Mouse (Mus musculus) adrenal gland, postnatal 25 days (tissue): Measurements from ENCODE around the gene Vps8. TPM values are rescaled to one million over a fixed set of nuclear protein-coding genes. Genes with fewer than 3 reads are reported as not detected.

Experiments
- DNase-seq: peaks from one replicate; pipeline ENCODE4 v3.0.0; 2021; ENCODE audit warnings: mixed read lengths
- total RNA-seq: library from RNA; stranded (reverse); gene quantifications from 2 replicates; pipeline ENCODE4 v1.2.3, GENCODE M21; 2021

Gene Vps8
- total RNA-seq, 1 experiment from 2014 or later, result 24.5 TPM

DNA sequence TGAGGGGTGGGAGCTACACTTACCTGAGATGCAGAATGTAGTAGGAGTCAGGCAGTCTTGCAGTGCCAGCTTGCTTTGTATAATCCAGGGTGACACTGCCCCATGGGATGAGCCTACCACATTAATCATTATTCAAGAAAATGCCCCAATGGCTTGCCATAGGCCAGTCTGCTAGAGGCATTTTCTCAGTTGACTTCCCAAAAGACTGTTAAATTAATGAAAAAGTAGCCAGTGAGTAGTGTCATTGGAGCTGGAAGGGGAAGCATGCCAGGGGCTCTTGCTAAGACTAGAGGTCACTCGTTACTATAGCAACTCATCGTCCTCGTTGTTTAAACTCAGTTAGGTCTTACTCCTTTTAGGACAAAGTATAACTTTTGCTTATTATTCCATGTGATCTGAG, 130.6 kb downstream of the Vps8 start:
- DNase-seq, result no peak

DNA sequence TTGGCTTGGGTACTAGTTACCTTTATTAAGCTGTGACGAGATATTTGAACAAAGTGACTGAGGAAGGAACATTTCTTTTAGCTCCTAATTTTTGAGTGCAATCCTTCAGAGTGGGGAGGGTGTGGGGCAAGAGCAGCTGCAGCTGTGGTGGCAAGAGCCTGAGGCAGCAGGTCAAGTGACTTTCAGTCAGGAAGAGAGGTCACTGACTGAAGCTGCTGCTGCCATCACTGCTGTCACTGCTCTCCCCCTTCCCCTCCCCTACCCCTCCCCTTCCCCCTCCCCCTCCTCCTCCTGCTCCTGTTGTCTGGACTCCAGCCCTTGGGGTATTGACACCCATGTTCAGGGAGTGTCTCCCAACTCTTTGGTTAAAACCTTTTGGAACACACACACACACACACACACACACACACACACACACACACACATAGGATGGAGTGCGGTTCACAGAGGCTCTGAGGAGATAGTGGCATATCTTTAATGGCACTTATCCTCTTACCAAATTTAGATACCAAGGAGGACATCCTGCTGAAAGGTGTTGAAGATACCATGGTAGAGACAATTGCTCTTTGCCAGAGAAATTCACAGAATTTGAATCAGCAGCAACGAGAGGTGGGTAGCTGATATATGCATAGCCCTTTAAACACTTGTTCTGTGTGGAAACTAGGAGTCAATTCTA, 139.8 kb downstream of the Vps8 start:
- DNase-seq, result no peak

DNA sequence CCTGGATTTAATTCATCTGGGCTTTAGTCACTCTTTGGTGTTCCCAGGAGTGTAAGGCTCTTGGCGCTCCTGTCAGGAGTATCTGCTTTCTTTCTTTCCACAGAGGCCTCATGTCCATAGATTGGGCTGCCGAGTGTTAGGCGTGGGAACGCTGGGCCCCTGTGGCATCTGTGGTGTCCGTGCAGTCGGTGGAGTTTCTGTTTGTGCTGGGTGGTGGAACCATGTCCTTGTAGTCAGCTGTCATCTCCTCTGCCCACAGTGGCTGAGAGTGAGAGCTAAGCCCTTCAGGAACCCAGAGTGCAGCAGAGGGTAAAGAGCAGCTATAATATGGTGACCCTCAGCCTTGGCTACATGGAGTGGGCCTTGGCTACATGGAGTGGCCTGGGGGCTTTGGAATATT, 140.4 kb downstream of the Vps8 start:
- DNase-seq, result no peak

DNA sequence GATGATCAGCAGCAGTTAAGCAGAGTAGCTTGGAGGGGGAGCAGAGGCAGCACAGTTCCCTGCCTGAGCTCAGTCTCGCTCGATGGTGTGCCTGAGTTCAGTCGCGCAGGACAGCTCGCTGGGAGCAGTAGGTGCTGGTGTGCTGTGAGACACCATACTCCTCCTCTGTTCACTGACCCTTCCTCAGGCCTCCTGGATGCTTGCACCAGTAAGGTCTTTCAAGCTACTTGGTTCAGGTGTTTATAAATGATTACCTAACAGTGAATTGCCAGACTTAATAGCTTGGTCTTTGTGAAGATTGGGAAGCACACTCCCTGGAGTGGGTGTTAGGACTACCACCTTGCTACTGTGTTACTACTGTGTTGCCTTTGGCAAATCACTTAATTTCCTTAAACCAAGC, 144.2 kb downstream of the Vps8 start:
- DNase-seq, result no peak

DNA sequence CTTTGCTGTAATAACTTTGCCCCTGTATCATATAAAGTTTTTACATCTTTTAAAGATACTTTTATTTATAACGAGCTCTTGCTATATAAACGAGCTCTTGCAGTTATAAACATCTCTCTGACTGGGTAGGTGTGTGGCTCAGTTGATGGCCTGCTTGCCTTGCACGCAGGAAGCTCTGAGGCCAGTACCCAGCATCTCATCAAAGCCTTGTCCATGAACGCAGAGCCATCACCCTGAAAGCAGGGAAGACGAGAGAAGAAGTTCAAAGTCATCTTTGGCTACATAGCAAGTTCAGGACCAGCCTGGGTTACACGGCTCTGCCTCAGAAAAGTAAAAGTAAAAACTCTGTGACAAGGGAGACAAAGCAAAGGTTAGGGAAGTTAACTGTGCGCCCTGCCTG, 147.0 kb downstream of the Vps8 start:
- DNase-seq, result no peak

DNA sequence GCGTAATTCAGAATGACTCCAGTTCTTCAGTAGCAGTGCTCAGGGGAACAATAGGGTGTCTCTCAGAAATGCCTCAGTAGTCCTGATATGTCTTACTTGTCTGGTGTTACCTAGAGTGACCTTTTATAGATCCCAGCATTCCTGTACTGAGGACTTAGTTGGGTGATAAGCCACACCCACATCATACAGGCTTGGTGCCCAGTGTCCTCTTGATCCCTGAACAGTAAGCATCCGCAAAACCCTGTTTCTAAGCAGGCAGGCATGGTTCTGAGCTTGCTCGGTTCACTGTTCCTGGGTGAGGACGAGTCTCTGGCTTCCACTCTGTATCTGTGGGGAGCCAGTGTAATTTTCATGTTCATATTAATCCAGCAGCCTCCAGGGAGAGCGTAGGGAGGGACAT, 147.9 kb downstream of the Vps8 start:
- DNase-seq, result no peak

DNA sequence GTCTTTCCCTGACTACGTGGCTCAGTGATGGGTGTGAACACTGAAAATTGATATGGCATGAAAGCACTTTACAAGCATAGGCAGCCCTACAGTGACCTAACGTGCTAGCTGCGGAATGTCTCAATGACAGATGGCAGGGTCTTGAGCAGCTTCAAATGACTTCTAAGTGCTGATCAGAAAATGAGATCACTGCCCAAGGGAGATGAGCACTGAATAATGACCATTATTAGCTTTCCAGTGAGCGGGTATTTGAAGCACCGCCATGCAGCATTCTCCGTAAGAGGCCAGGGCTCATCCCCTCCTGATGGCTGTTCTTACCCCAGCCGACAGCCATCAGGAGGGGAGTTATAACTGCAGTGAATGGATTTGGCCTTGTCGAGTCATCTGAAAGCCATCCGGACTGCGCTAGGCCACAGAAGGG, 153.1 kb downstream of the Vps8 start:
- peak; percentile 9 for DNase-seq

DNA sequence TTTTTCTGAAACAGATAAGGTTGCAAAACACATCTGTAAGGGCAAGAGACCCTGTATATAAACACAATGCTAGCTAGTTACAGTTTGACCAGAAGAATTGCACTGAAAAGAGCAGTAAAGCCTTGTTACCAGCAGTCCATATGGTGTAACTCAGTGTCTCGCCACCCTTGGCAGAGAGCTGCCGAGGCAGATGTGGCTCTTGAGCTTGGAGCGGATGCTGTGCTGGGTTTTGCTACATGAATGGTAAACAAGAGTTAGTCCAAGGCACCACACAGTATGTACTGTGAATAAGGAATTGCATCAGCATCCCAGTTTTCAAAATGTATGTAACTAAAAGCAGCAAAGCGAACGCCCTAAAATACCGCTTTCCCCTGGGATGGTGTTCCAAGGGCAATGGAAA, 166.2 kb downstream of the Vps8 start:
- DNase-seq, result no peak

DNA sequence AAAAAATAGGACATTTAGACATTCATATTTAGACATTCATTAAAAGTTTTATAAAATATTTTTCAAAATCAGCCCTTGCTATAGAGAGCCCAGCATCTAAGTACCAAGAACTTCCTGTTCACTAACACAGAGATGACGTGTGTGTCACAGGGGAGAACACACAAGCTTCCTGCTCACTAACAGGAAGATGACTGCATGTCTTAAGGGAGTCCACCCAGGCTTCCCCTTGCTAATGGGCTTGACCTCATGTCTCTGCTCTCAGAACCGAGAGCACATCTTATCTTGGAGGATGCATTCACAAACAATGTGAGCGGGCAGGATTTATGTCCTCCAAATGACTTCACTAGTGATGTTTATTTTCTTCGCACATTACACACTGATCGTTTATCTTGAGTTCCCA, 167.9 kb downstream of the Vps8 start:
- DNase-seq, result no peak

DNA sequence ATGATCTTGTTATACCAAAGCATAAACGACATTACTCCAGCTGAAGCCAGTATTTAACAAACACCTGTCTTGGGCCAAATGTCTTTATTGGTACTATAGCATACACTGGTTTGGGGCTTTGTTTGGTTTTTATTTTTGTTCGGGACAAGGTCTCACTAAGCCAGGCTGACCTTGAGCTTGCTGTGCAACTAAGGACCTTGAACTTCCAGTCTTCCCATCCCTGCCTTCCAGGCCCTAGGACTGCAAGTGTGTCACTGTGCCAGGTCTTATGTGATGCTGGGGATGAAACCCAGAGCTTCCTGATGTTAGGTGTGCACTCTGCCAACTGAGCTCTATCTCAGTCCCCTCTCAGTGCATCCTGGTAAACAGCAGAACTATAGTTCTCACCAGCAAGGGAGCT, 168.6 kb downstream of the Vps8 start:
- DNase-seq, result peak; percentile 23

DNA sequence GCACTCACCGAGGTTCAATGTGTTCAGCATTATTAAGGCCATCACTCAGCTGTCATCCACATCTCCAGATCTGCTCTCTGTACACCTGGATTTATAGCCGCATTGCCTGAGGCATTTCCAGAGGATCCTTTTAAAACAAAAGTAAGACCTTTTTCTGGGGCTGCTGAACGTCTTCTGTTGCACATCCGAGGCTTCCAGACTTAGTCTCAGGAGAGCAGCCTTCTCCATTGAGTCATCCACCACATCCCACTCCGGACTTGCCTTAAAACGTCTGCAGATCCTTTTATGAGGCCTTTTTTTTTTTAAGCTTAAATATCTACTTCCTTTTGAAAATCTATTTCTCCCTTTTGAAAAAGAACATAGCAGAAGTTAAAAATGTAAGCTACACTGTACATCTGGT, 172.6 kb downstream of the Vps8 start:
- DNase-seq, result no peak

DNA sequence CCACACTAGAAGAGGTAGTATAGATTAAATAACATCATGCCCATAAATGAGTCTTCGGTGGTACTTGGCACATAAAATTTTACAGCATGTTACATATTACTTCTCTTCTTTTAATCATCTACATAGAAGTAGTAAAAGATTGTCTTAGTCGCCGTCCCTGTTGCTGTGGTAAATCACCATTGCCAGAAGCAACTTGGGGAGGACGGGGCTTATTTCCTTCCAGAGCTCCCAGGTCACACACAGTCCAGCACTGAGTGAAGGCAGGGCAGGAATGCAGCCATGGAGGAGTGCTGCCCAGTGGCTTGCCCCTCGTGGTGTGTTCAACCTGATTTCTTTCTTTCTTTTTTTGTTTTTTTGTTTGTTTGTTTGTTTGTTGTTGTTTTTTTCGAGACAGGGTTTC, 181.4 kb downstream of the Vps8 start:
- no peak for DNase-seq

DNA sequence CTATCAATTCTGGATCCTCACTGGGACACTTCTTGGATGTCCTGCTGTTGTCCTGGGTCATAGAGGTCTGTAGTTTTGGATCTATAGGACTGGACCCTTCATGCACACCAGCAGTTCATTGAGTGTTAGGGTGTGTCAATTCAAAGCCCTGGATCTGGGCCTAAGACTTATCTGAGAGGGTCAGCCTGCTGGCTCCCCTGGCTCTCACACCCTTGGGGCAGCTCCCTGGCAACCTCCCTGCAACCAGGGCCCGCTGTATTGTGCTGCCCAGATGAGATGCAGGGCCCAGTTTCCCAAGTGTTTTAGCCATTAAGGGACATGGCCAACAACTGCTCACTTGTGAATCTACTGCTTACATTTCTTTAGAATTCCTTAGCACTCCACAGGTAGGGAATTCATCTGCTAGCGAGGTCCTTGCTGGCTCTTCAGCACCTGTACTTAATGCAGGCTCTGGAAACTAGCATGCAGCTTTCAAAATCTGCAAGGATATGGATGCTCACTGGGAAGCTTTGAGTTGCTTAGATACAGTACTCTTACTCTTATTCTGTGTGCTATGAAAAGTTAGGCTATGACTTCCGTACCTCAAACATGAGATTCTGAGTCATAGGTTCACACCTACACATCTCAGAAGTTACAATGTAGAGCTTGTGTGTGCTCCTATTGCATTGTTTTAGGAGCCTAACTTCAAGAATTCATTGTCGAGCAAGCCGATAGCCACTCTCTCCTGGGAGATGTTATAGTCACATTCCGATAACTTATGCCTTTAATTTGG, 183.5 kb downstream of the Vps8 start:
- no peak for DNase-seq

DNA sequence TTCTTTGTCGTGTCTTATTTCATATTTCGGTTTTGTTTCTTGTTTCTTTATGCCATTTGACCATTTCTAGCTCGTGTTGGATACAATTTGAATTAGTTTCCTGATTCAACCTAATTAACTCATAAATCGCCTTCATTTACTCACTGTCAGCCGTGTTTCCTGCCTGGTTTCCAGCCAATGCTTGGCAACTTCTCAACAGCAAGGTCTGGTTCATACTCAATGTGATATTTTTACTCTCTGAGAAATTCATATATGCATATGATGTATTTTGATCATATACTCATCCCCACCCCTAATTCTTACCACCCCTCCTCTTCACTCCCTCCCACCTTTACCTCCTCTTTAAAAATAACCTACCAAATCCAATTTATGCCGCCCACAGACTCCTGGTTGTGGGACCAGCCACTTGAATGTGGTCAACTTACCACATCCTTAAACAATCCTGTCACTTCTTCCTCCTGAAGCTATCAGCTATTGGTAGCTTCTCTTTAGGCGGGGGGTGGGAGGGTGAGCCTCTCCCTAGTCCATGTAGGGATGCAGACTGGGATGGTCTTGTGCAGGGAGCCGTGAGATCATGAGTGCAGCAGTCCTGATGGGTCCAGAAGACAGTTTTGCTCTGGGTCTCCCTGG, 184.2 kb downstream of the Vps8 start:
- no peak for DNase-seq

DNA sequence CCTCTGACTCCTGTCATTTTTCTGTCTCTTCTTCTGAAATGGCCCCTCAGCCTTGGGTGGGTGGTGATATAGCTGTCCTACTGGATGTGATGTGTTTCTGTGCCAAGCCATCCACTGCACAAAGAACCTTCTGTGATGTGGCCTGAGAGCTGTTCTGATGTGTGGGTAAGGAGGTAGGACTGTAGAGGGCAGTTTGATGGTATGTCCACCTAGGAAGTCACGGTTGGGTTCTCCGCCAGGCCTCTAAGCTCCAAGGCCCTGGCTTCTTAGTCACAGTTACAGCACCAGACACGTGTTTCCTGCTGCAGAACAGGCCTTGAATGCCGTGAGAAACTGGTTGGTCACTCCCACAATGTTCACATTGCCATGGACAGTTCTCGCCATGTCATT, 184.7 kb downstream of the Vps8 start:
- DNase-seq, result no peak

DNA sequence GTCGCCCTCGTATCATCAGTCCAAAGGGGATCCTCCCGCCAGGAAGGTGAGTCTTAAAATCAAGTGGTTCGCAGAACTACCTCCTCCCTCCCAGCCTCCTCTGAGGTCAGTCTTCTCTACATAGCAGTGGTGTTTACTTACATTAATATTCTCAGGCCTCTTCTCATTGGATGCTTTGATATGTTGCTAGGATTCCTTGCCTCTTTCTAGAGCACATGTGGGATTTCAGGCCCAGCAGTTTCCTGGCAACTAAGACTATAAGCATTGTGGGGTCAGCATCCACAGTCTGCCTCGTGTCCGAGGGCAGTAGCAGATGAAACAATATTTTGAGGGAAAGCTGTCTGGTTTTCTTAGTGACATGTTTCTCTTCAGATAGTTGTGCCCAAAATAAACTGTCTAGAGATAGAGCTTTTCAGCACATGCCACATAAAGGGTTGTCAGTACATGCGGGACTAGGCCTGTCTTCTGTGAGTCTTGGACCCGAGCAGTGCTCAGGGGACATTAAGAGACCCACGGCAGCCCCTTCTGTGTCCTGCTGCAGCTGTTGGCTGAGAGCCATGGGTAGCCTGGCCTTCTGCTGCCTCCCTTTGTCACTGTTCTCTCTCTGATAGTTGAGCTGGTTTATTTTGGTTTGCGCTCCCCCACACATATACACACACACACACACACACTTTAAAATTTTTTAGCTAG, 185.4 kb downstream of the Vps8 start:
- no peak for DNase-seq

DNA sequence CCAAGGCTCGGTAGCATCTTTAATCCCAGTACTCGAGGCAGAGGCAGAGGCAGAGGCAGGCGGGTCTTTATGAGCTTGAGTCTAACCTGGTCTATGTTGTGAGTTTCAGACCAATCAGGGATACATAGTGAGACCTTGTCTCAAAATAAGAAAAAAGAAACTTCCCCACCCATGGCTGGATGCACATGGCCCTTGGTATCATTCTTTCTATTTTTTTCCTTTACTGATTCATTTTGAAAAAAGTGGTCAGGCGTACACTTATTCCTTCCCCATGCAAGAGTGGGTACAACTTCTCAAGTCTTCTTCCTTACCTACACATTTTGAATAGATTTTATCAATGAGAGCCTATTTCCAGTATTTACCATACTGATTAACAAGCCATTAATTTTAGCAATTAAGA, 187.6 kb downstream of the Vps8 start:
- no peak for DNase-seq

DNA sequence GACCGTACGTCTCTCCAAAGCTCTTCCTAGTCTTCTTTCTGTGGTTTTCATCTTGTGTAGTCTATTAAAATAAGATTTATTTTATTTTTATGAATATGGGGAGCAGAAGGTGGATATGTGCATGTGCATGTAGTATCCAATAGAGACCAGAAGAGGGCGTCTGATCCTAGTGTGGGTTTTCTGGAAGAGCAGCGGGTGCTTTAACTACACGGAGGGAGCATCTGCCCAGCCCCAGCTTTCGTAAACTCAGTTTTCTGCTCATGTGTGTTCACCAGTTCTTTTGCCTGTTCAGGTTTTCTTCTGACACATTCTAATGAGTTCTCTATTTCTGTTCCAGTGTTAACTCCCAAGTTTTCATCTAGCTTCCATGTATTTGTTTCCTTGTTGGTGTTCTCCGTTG, 192.9 kb downstream of the Vps8 start:
- DNase-seq, result no peak

DNA sequence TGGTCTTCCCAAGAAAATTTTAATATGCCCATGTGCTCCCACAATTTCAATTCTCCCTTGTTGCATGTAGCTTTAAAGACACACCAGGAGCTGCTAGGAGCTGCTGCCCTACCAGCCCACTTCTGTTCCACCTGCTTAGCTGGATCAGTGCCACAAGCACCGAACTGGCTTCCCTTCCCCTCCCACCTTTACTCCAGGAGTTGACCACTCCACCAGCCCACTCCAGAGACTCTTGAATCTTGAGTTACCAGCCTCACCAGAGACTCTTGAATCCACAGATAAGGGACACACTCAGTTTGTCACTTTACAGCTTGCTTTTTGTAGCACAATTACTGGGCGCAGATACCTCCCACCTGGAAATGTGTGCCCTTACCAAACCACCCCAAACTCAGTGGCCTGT, 197.7 kb downstream of the Vps8 start:
- DNase-seq, result no peak

DNA sequence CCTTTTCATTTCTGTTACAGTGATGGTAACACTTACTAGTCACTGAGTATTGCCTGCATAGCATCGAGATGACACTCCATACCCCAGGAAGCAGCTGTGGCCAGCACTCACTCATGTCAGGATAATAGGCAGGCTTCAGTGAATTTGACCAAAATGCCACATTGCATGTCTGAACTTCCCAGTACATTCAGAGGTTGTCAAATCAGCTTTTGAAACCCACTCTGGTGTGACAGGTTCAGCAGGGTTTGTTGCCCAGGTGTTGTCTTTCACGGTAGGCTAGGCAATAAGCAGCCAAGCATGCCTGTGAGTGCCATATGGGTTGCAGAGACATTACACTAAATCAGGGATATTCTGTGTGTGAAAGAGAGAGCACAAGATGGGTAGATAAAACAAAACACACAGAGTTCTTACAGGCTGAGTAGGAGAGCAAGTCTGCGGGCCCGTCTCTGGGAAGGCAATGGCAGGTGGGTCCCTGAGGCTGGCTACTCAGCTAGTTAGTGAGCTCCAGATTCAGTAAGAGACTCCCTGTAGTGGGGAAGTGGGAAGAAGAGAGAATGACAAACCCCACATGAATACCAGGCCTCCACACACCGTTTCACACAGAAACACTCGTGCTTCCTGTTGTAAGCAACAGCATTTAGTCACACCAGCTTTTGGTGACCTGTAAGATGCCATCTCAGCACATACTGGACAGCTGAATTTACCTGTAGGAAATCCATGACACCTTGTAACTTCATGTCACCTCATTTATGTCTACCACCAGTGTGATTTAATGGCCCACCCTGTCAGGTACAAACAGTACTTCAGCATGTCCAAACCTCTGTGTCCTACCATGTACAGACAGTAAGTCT, 203.1 kb downstream of the Vps8 start:
- DNase-seq, result no peak

DNA sequence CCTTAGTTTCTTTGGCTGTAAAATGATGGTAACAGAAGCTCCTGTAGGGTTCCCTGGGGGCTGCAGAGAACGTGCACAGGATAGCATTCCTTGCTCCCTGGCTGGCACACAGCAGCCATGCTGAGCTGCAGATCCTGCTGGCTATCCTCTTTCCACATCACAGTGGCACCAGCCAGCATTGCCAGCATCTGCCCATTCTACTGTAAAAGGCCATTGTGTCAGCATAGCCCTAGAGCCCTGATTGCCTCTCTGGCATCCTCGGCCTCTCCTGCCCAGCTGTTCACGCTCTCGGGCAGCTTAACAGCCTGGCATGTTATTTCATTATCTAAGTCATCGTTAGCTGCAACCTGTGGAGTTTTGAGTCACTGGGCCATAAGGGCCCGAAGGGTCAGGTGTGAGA, 204.3 kb downstream of the Vps8 start:
- DNase-seq, result no peak

DNA sequence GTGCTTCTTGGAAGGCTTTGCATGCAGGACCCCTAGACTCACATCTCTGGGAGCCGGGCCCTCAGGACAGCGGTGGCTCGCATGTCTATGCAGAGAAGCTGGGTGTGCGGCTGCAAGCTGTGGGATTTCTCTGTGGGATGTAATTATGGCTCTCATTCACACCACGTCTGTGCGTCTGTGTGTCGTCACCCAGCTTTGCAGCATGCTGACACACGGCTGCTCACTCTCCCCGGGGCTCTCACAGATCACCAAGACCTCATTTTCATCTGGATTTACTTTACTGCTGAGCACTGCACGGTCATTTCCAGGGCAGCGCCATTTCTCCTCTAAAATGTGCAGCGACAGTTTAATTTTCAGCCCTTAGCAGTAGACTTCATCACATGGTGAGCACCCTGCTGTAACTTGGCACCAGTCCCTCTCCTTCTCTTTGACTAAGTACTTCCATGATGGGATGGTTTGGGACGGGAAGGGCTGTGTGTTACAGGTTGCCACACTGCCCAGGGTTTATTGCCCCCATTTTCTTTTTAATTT, 205.2 kb downstream of the Vps8 start:
- DNase-seq, result no peak
